Mouse (Mus musculus): ENCODE data around the gene Fblim1. TPM values are rescaled to one million over a fixed set of nuclear protein-coding genes. Genes with fewer than 3 reads are reported as not detected.

Fblim1 gene
- polyA plus RNA-seq (2012), result not detected in 2 replicates

DNA sequence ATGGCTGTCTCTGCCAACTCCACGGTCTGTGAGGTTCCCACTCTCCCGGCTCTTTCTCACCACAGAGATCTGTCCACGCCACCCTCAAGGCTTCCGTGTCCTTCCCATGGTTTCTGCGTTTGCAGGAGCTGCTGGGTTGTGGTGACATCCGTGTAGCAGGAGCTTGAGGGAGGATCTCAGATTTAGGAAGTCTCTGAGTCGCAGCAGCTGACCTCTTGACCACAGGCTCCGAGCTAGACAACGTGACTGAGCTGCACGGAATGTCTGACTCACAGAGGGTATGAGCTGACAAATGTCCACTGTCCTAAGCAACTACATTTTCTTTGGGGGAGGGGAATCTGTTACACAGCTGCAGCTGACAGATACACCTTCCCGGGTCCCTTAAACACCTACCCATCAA lies at the start of gene Fblim1:
Fblim1 (minus strand) TSS at position 236 of the 400 bp plus-strand sequence.
- no peak for TF ChIP-seq GATA1 (IDR thresholded peaks at IDR 0.05; ENCODE audit: low read length)

DNA sequence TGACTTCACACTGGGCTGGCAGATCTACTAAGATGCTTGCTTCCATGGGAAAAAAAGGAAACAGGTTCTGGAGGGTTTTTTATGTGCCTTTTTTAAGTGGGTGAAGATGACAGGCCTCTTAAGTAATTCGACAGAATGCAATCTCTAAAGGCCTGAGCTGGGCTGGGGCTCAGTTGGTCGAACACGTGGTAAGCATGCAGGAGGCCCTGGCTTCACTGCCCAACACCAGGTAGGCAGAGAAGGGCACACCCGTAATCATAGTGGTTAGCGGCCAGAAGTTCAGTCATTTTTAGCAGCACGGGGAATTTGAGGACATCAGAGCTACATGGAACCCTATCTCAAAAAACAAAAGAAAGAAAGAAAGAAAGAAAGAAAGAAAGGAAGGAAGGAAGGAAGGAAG lies 48.6 kb upstream of the Fblim1 start:
- TF ChIP-seq GATA1 (IDR thresholded peaks at IDR 0.05; ENCODE audit: low read length), result no peak

DNA sequence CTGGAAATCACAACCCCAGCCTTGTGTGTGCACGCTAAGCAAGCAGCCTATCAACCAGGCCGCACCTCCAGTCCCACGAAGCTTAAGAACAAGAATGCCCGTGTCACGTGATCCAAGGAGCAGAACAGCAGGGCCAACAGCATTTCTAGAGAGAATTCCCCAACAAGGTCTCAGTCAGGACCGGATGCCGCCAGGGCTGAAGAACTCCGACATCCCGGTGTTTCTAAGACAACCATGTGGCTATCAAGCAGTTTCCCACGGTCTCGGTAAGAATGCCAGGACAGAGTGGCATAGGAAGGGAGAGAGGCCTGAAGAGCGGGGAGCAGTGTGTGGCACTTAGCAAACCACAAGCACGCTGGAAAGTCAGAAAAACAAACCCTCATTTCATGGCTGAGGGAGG lies 47.9 kb upstream of the Fblim1 start:
- TF ChIP-seq GATA1 (IDR thresholded peaks at IDR 0.05; ENCODE audit: low read length), result no peak

DNA sequence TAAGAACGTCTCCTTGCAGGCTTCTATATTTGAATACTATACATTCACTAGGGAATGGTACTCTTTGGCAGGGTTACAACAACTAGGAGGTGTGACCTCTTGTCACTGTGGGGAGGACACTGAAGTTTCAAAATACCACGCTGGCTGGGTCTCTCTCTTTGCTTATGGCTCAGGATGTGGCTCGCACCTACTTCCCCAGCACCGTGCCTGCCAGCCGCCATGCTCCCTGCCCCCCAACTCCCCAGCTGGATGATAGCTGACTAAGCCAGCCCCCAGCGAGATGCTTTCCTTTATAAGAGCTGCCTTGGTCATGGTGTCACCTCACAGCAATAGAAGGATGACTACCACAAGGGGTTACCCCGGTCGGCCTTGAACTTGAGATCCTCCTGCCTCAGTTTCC lies 47.1 kb upstream of the Fblim1 start:
- no peak for TF ChIP-seq GATA1 (IDR thresholded peaks at IDR 0.05; ENCODE audit: low read length)

DNA sequence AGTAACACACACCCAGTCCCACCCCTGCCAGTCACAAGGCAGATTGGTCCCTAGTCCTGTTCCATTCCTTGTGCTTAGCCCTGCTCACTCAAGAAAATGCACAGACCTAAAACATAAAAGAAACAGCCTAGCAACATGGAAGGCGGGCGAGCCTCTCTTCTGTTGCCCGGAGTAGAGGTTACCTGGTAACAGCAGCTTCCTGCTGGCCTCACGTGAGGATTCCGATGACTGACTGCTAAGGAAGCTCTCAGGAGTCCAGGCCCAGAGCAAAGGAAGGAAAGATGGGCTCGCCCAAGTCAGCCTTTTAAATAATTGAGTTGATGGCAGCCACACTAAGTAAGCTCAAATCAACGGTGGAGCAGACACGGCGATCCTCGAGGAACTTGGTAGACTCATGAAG lies 46.0 kb upstream of the Fblim1 start:
- TF ChIP-seq GATA1 (IDR thresholded peaks at IDR 0.05; ENCODE audit: low read length), result no peak

DNA sequence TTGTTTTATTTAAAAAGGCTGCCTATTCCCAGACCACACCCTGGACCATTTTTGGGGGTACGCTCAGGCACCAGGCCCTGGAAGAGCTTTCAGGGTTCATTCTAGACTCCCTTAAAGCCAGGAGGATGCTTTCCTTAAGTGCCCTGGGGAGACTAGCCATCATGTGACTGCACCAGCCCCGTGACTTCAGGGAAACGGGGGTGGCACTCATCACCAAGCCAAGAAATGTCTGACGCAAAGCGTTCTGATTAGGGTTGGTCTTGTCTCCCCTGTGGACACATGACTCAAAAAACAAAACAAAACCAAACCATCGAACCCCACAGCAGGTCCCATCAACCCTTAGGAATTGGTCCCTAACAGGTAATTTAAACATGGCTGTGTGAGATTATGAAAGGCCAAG lies 45.4 kb upstream of the Fblim1 start:
- TF ChIP-seq GATA1 (IDR thresholded peaks at IDR 0.05; ENCODE audit: low read length), result no peak

DNA sequence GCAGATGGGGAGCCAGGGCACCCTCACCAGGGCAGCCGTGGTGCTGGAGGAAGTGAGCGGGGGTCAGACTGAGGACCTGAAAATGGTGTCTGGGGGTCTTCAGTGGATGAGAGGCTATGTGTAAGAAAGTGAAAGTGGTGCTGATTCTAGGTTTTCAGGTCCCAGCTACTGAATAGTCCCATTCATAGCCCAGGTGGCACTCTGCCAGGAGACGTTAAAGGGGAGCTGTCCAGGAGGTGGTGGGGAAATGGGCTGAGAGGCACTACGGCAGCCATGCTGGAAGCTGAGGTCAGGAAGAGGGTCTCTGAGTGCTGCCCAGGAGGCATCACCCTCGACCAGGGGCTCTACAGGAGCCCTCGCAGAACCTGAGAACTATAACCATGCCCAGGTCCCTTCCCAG lies 43.3 kb upstream of the Fblim1 start:
- TF ChIP-seq GATA1 (IDR thresholded peaks at IDR 0.05; ENCODE audit: low read length), result no peak

DNA sequence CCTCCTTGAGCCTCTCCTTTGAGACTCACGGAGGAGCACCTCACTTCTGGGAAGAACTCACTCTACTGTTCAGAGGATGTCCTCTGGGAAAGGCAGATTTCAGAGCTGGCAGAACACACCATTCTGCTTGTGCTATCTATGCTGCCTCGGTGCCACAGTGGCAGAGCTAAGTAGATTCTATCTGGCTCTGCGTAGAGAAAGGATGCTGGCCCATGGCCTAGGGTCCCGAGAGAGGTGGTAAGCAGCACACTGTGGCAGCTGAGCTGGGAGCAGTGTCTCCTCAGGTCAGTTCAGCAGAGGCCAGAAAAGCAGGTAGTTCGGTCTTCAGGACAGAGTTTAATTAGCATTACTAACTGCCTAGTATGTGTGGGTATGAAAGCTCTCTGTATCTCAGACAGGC lies 42.4 kb upstream of the Fblim1 start:
- no peak for TF ChIP-seq GATA1 (IDR thresholded peaks at IDR 0.05; ENCODE audit: low read length)

DNA sequence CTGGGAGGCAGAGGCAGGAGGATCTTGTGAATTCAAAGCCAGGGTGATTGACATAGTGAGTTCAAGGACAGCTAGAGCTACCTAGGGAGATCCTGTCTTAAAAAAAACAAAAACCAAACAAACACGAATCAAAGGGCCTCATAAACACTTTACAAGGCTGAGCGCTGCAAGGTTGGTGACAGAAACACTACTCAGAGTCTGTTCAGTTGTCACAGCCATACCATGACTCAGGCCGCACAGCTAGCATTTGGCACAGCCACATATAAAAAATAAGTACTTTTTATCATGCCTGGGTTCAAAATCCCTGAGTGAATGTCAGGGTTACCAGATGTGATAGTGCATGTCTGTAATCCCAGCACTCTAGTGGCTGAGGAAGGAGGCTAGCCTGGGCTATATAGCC lies 41.3 kb upstream of the Fblim1 start:
- TF ChIP-seq GATA1 (IDR thresholded peaks at IDR 0.05; ENCODE audit: low read length), result no peak

DNA sequence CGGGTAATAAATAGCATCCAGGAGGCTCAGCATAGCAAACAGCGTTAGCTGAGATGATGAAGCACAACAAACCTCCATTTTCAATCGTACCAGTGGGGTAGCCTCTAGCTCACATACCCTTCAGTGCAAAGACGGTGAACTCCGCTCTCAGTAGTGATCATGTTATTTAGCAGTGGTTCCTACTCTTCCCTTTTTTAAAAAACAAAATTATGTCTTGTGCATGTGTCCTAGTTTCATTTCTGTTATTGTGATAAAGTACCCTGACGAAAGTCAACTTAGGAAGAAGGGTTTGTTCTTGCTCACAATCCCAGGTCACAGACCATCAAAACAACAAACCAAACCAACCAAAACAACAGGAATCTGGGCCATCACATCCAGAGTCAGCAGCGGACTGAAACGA lies 40.1 kb upstream of the Fblim1 start:
- no peak for TF ChIP-seq GATA1 (IDR thresholded peaks at IDR 0.05; ENCODE audit: low read length)

DNA sequence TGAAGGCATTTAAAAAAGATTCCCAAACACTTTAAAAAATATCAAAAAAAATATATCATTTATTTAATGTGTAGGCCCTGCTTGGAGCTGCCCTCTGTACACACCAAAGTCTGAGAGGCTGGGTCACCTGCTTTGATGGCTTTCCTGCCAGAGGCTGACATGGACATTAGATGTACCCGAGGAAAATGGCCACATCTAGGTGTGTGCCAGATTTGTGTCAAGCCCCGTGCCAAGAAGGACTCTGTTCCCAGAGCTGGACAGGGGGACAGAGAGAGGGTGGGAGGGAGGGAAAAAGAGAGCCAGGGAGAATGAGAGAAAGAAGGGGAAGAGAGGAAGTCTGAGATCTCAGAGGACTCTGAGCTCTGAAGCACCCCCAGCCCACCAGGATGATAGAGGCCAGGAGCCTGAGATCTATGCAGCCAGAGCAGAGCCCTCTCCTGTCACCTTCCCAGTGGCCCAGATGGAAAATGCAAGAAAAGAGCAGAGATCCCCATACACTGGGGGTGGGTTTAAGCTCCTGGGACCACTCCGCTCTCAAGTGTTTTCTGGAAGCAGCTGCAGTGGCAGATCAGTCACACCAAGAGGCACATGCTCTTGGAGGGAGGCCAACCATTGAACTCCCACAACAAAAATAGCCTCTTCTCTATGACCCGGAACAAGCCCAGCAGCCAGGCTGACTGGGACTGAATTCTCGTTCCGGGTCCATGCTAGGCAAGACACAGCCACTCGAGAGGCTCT lies 37.4 kb upstream of the Fblim1 start:
- no peak for TF ChIP-seq GATA1 (IDR thresholded peaks at IDR 0.05; ENCODE audit: low read length)

DNA sequence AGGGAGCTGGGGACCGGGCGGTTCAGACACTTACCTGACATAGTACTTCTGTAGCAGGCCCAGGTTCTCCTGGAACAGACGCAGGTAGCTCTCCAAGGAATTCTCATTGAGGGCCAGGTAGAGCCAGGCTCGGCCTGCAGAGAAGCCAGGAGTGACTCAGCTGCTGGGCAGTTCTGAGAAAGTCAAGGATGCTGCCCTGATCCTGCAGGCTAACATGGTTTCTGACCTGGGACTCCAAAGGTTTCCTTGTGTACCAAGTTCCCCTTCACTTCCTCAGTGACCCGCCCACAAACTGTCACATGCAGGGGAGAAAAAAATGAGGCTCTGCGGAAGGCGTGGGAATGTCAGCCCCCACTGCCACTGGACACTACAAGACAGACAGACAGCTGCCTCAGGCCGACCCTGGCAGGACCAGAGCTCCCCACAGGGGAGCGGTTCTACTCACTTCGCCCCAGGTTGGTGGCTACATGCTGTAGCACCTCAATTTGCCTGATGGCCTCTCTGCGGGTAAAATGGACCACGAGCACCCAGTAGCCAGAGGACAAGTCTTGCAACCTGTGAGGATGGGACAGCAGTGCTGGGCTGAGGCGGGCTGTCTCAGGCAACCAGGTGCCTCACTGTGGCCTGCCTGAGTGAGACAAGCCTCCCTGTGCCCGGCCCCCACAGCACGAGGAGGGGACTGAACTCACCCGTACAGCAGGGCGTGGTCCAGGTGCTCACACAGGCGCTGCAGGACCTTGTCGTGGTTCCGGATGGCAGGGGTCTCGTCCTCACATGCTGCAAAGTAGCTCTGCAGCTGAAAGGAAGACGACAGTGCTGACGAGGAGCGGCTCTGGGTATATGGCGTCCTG lies 36.3 kb upstream of the Fblim1 start:
- TF ChIP-seq GATA1 (IDR thresholded peaks at IDR 0.05; ENCODE audit: low read length), result no peak

DNA sequence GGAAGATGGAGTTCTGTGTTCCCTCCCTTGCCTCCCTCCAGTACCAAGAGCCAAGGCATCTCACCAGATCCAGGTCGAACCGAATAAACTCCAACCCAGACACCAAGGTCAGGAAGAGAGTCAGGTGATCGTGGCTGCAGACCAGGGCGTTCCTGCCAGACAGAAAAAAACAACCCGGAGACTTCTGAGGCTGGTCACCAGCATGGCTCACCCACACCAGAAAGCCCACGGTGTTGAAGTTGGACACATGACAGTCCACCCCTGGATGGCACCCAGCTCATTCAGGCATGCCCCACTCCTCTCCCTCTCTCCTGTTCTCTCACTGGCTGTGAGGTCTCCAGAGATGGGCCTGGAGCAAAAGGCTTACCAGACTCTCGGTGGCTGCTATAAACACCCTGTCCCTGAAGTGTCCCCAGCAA lies 35.5 kb upstream of the Fblim1 start:
- TF ChIP-seq GATA1 (IDR thresholded peaks at IDR 0.05; ENCODE audit: low read length), result no peak

DNA sequence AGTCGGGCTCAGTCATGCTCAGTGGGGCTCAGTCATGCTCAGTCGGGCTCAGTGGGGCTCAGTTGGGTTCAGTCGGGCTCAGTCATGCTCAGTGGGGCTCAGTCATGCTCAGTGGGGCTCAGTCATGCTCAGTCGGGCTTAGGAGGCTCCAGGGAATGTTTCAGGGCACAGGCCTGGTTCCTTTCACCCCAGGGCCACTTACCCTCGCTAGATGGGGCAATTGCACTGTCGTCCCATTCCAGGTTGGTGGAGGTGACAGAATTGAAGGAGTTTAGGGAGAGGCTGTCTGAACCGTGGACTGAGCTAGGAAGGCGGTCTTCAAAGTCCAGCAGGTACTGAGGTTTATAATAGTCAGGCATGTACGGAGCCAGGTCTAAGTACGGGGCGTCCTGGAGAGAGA lies 33.6 kb upstream of the Fblim1 start:
- no peak for TF ChIP-seq GATA1 (IDR thresholded peaks at IDR 0.05; ENCODE audit: low read length)

DNA sequence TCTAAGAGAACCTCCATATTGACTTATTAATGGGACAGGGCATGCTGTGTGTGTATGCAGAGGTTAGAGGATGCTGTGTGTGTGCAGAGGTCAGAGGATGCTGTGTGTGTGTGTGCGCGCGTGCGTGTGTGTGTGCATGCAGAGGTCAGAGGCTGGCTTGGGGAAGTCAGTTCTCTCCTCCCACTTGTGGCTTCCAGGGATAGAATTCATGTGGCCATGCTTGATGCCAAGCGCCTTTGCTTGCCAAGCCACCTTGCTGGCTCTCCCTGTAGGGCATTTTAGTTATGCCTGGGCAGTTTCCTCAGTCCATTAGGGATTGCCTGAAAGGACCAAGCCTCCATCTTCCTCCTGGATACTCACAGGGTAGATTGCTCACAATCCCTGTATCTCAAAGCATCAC lies 30.8 kb upstream of the Fblim1 start:
- TF ChIP-seq GATA1 (IDR thresholded peaks at IDR 0.05; ENCODE audit: low read length), result no peak

DNA sequence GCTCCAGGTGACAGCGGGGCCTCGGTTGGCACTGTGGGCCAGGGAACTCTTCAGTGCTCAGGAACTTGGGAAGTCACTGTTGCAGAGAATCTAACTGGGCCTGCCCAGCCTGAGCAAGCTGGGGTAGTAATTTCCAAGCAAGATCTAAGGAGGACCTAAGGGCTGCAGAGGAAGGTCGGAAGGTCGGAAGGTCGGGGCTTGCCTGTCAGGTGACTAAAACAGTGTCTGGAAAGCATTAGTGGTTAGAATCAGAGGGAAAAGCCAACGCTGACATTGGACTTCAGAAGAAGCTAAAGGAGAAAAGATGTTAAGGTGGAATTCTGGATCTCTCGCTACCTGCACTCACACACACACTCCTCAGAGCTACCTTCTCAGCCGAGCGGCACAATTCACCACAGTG lies 30.1 kb upstream of the Fblim1 start:
- no peak for TF ChIP-seq GATA1 (IDR thresholded peaks at IDR 0.05; ENCODE audit: low read length)
